Mouse (Mus musculus) T-helper 17 cell (primary cell): ENCODE data around the gene Cdr2l.

ENCODE experiments used
- in situ Hi-C, 2 experiments: fragments of 300-600 bp; cut with MboI, MseI; formaldehyde crosslinking; loops; 1 replicate in 1 of 2; 2 replicates in 1 of 2; pipeline ENCODE4 v1.15.1; 2025; ENCODE audit warnings: high pct_unique_total_duplicates in 2 of 2

Gene Cdr2l

DNA sequence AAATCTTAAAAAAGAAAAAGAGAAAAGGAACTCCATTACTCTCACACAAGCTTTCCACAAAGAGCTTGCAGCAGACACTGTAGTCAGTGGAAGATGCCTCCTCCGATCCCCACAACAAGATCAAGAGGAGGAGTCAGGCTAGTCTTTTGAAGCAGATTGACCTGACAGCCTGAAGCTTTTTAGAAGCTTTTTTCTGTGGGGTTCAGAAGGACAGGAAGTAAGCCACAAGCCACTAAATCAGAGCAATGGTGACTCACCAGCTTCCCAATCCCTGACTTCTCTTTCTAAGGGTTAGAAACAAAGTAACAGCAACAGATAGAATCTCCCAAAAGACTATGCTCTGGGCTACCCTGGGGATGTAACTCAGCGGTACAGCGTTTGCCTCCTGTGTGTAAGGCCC is 57.6 kb downstream of the Cdr2l start:
- in situ Hi-C loops, result no loop called here

DNA sequence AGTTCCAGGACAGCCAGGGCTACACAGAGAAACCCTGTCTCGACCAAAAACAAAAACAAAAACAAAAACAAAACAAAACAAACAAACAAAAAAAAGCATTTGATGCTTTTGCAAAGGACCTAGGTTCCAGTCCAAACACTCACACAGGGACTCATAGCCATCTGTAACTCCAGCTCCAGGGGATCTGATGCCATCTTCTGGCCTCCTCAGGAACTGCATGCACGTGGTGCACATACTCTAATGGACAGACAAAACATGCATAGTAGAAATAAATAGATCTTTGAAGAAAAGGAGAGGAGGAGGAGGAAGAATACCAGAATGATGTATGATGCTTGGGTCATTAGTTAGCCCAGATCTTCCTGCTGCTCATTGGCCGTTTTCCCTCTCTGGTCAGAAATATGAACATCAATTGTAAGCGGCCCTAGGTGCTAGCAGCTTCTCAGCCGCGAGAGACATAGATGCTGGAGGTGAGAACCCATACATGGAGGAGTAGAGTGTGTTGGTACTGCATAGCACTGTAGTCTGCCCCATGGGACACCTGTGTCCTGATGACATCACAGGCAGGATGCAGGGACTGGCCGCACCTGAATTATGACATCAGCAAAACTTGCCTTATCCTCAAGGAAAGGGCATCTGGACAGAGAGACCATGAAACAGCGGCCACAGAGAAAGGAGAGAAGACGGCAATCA is 58.3 kb downstream of the Cdr2l start, which contains the start of gene Trim80:
Trim80 (plus strand) TSS at position 640 of the 690 bp plus-strand sequence.
- in situ Hi-C loops, result loop anchor here in 1 of 2 experiments (10.0 kb wide), 1 partner anchor 1625 kb away; no protein-coding TSS in a partner anchor

DNA sequence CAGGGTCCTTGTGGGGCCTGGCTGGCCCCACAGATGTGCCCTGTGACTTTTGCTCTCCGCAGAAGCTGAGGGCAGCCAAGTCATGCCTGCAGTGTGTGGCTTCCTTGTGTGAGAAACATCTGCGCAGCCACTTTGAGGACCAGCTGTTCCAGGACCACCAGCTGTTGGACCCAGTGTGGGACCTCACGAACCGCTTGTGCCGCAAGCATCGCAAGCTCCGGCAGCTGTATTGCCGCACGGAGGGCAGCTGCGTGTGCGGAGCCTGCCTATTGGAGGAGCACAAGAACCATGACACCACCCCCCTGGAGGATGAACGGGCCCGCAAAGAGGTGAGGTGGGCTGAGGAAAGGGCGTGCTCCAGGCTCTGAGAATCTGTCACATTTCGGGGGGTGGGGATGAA is 59.7 kb downstream of the Cdr2l start:
- in situ Hi-C loops, result loop anchor here in 1 of 2 experiments (10.0 kb wide), 1 partner anchor 1627 kb away; no protein-coding TSS in a partner anchor
